Mouse (Mus musculus): ENCODE results near the gene Kbtbd13.
A peak's percentile ranks its signal among the peaks of the same experiment; 100 is the strongest.

Kbtbd13 gene

GRCm38 (mm10) chr9:65391613-65391964, at the start of gene Kbtbd13:
Gene Kbtbd13 (minus strand): TSS chr9:65391652.
- no peak for DNase-seq (ENCODE audit: low read depth)

- peak; percentile 99 for DNase-seq (ENCODE audit: low read depth)
These were observed 44.3 kb upstream of the Kbtbd13 start, which contains the start of gene Mtfmt for GRCm38 (mm10) chr9:65435671-65436301. Gene Mtfmt (plus strand): TSS chr9:65435782.

GRCm38 (mm10) chr9:65435211-65435610, 43.8 kb upstream of the Kbtbd13 start:
- DNase-seq (ENCODE audit: low read depth) = no peak

- peak; percentile 63 for DNase-seq (ENCODE audit: low read depth)
These were observed 42.7 kb upstream of the Kbtbd13 start for GRCm38 (mm10) chr9:65434140-65434539.

- DNase-seq (ENCODE audit: low read depth) = peak; percentile 84
These were observed 40.8 kb upstream of the Kbtbd13 start for GRCm38 (mm10) chr9:65432236-65432635.

GRCm38 (mm10) chr9:65430921-65431320, 39.5 kb upstream of the Kbtbd13 start:
- no peak for DNase-seq (ENCODE audit: low read depth)

- no peak for DNase-seq (ENCODE audit: low read depth)
These were observed 38.9 kb upstream of the Kbtbd13 start for GRCm38 (mm10) chr9:65430401-65430800.

- no peak for DNase-seq (ENCODE audit: low read depth)
These were observed 36.6 kb upstream of the Kbtbd13 start for GRCm38 (mm10) chr9:65428003-65428402.

- no peak for DNase-seq (ENCODE audit: low read depth)
These were observed 36.1 kb upstream of the Kbtbd13 start for GRCm38 (mm10) chr9:65427511-65427910.

GRCm38 (mm10) chr9:65424393-65424792, 32.9 kb upstream of the Kbtbd13 start:
- no peak for DNase-seq (ENCODE audit: low read depth)

- no peak for DNase-seq (ENCODE audit: low read depth)
These were observed 31.5 kb upstream of the Kbtbd13 start, which contains the start of gene Slc51b for GRCm38 (mm10) chr9:65422760-65423501. Gene Slc51b (minus strand): TSS chr9:65422955.

- no peak for DNase-seq (ENCODE audit: low read depth)
These were observed 28.2 kb upstream of the Kbtbd13 start for GRCm38 (mm10) chr9:65419633-65420032.

GRCm38 (mm10) chr9:65417738-65418137, 26.3 kb upstream of the Kbtbd13 start:
- no peak for DNase-seq (ENCODE audit: low read depth)

- no peak for DNase-seq (ENCODE audit: low read depth)
These were observed 19.9 kb upstream of the Kbtbd13 start for GRCm38 (mm10) chr9:65411326-65411725.

GRCm38 (mm10) chr9:65410378-65410777, 18.9 kb upstream of the Kbtbd13 start:
- no peak for DNase-seq (ENCODE audit: low read depth)

- DNase-seq (ENCODE audit: low read depth) = no peak
These were observed 17.4 kb upstream of the Kbtbd13 start for GRCm38 (mm10) chr9:65408871-65409295.

- no peak for DNase-seq (ENCODE audit: low read depth)
These were observed 16.4 kb upstream of the Kbtbd13 start for GRCm38 (mm10) chr9:65407861-65408260.

GRCm38 (mm10) chr9:65407327-65407726, 15.9 kb upstream of the Kbtbd13 start:
- no peak for DNase-seq (ENCODE audit: low read depth)

GRCm38 (mm10) chr9:65405184-65405449, 13.7 kb upstream of the Kbtbd13 start:
- no peak for DNase-seq (ENCODE audit: low read depth)

GRCm38 (mm10) chr9:65404331-65405183, 13.1 kb upstream of the Kbtbd13 start:
- DNase-seq (ENCODE audit: low read depth) = no peak

GRCm38 (mm10) chr9:65399934-65400333, 8.5 kb upstream of the Kbtbd13 start:
- DNase-seq (ENCODE audit: low read depth) = no peak

GRCm38 (mm10) chr9:65398279-65398678, 6.8 kb upstream of the Kbtbd13 start, which contains the start of gene Rasl12:
Gene Rasl12 (plus strand): TSS chr9:65398506.
- DNase-seq (ENCODE audit: low read depth) = peak; percentile 33

GRCm38 (mm10) chr9:65394360-65394759, 2.9 kb upstream of the Kbtbd13 start:
- no peak for DNase-seq (ENCODE audit: low read depth)

Data from naive thymus-derived CD4-positive, alpha-beta T cell, adult 2 months (primary cell).